Comparison of ENCODE assay signal across 11 mouse cellular contexts in genomic region chr9:108990462-108990820, GRCm38 (mm10). TPM values are rescaled to one million over a fixed set of nuclear protein-coding genes. Genes with fewer than 3 reads are reported as not detected.
DNase-seq lines count a peak whose midpoint lies in the region; ATAC-seq and TF ChIP-seq lines count a peak whose summit lies in the region.
"Had no signal": no experiment of that assay in that cellular context is flagged by ENCODE, and none has a peak within 500 bp of the region (broad histone marks: within the 10 kb centered on the region; RNA-seq: fewer than 3 reads in every experiment).

No protein-coding gene starts in this region.

- no peaks in the 10 kb centered on the region for H3K27me3 ChIP-seq in kidney, embryonic 14.5 days (ENCODE audit: control insufficient read depth, insufficient read depth, low read length)
- H3K27me3 ChIP-seq in CH12.LX (replicated peaks): no peaks in the 10 kb centered on the region
- H3K27me3 ChIP-seq in intestine, embryonic 15.5 days (replicated peaks): no peaks in the 10 kb centered on the region

- peaks cover 25% of the 10 kb centered on the region for H3K4me1 ChIP-seq in kidney, embryonic 14.5 days (ENCODE audit: control insufficient read depth, insufficient read depth, low read length)
- H3K4me1 ChIP-seq in CH12.LX (ENCODE audit: control insufficient read depth in 1 of 2, insufficient read depth in 2 of 2): peaks cover 16 to 52% of the 10 kb centered on the region in 2 experiments
- H3K4me1 ChIP-seq in intestine, embryonic 15.5 days (replicated peaks): peaks cover 45% of the 10 kb centered on the region

- no peaks in the 10 kb centered on the region for H3K36me3 ChIP-seq in kidney, embryonic 14.5 days (ENCODE audit: control insufficient read depth, insufficient read depth, low read length)
- H3K36me3 ChIP-seq in CH12.LX (replicated peaks in 1 of 2; ENCODE audit: control insufficient read depth in 1 of 2, insufficient read depth in 1 of 2, low read length in 1 of 2): no peaks in the 10 kb centered on the region
- no peaks in the 10 kb centered on the region for H3K36me3 ChIP-seq in intestine, embryonic 15.5 days

- no peak overlapping the region for H3K4me3 ChIP-seq in kidney, embryonic 14.5 days (ENCODE audit: low read length)
- no peak overlapping the region for H3K4me3 ChIP-seq in CH12.LX (replicated peaks in 1 of 3; ENCODE audit: low read depth in 2 of 3, low read length in 2 of 3, poor library complexity in 1 of 3)
- H3K4me3 ChIP-seq in intestine, embryonic 15.5 days (replicated peaks): no peak overlapping the region

- peak; percentile 52 for DNase-seq in cerebellum, adult 9-10 months
- DNase-seq in cerebellum, postnatal 36 days: no peak
- no peak for DNase-seq in kidney, postnatal 14 days
- DNase-seq in CH12.LX (ENCODE audit: extremely low read depth): no peak
- DNase-seq in urinary bladder, postnatal 25 days (ENCODE audit: low spot score): no peak
- DNase-seq: B cell, adult 2 months had no signal

- no peak overlapping the region for H3K4me2 ChIP-seq in kidney, embryonic 14.5 days (replicated peaks; ENCODE audit: low read depth, low read length)
- H3K4me2 ChIP-seq in CH12.LX (ENCODE audit: insufficient read depth, low read depth, poor library complexity, severe bottlenecking): 0 out of 2 replicates have a peak overlapping the region, but pooled peaks have one; percentile 99
- H3K4me2 ChIP-seq in intestine, embryonic 15.5 days (replicated peaks): no peak overlapping the region; the same call in 1 of the 2 replicates

- no peak for ATAC-seq in kidney, embryonic 14.5 days (ENCODE audit: low FRiP score, low TSS enrichment)
- no peak for ATAC-seq in intestine, embryonic 15.5 days
- ATAC-seq in erythroblast, adult 5-6 weeks (replicated peaks; ENCODE audit: low FRiP score, poor library complexity, severe bottlenecking): no peak

- H3K9me3 ChIP-seq in kidney, embryonic 14.5 days (ENCODE audit: control insufficient read depth, low read length): no peaks in the 10 kb centered on the region
- no peaks in the 10 kb centered on the region for H3K9me3 ChIP-seq in CH12.LX (replicated peaks; ENCODE audit: low read length)
- no peaks in the 10 kb centered on the region for H3K9me3 ChIP-seq in intestine, embryonic 15.5 days

- peak overlapping the region; percentile 90; the same call in 1 of the 2 replicates for H3K27ac ChIP-seq in kidney, embryonic 14.5 days (ENCODE audit: low read depth, low read length)
- H3K27ac ChIP-seq in CH12.LX (ENCODE audit: insufficient read depth, low read depth): no peak overlapping the region
- H3K27ac ChIP-seq in intestine, embryonic 15.5 days: peak overlapping the region; percentile 54

- TF ChIP-seq CTCF in CH12.LX (conservative IDR thresholded peaks at IDR 0.05 in 1 of 2, IDR thresholded peaks at IDR 0.05 in 1 of 2; ENCODE audit: low read depth in 2 of 2, low read length in 2 of 2): no peak

- in situ Hi-C loops in CH12.LX (cut with MboI; ENCODE audit: low pct_ligation_motif_present, low pct_unique_long_range_greater_than_20kb, low sequenced_read_pairs): no loop called here

- dilution Hi-C loops in CH12.LX (cut with MboI; ENCODE audit: extremely low pct_ligation_motif_present, extremely low pct_unique_long_range_greater_than_20kb, low sequenced_read_pairs): no loop called here

- TF ChIP-seq POLR2A in CH12.LX (IDR thresholded peaks at IDR 0.05; ENCODE audit: low read depth, low read length): no peak

- TF ChIP-seq RAD21 in CH12.LX (IDR thresholded peaks at IDR 0.05; ENCODE audit: low read depth, low read length): no peak

- H3K79me2 ChIP-seq in CH12.LX (replicated peaks; ENCODE audit: control insufficient read depth, extremely low read depth, insufficient read depth, poor library complexity, severe bottlenecking): no peaks in the 10 kb centered on the region

- 55% methylated on average over 7 of the region's 7 CpGs for WGBS in kidney, embryonic 14.5 days
- WGBS in intestine, embryonic 15.5 days: 79% methylated on average over 7 of the region's 7 CpGs

- no peak overlapping the region for H3K9ac ChIP-seq in kidney, embryonic 14.5 days (ENCODE audit: low read depth, low read length)
- peak overlapping the region; percentile 27; the same call in 1 of the 2 replicates for H3K9ac ChIP-seq in CH12.LX (ENCODE audit: insufficient read depth, low read depth)
- no peak overlapping the region for H3K9ac ChIP-seq in intestine, embryonic 15.5 days

- TF ChIP-seq EP300 in CH12.LX (IDR thresholded peaks at IDR 0.05; ENCODE audit: low read length): no peak

TF ChIP-seq in CH12.LX, 34 proteins besides CTCF, POLR2A, EP300 and RAD21:
- no peak for TF ChIP-seq KAT2A (IDR thresholded peaks at IDR 0.05; ENCODE audit: insufficient replicate concordance, low read length)
- no peak for TF ChIP-seq IRF4 (IDR thresholded peaks at IDR 0.05; ENCODE audit: low read depth, low read length)
- TF ChIP-seq JUN (IDR thresholded peaks at IDR 0.05; ENCODE audit: insufficient read depth, low read depth, low read length): no peak
- no peak for TF ChIP-seq SMC3 (IDR thresholded peaks at IDR 0.05; ENCODE audit: low read depth, low read length)
- no peak for TF ChIP-seq SIN3A (IDR thresholded peaks at IDR 0.05; ENCODE audit: low read length)
- TF ChIP-seq ZC3H11A (IDR thresholded peaks at IDR 0.05; ENCODE audit: low read depth, low read length): no peak
- TF ChIP-seq MAFK (IDR thresholded peaks at IDR 0.05; ENCODE audit: insufficient replicate concordance, low read length): no peak
- no peak for TF ChIP-seq PAX5 (IDR thresholded peaks at IDR 0.05; ENCODE audit: low read length)
- no peak for TF ChIP-seq USF2 (conservative IDR thresholded peaks at IDR 0.05; ENCODE audit: low read depth, low read length)
- TF ChIP-seq ELF1 (IDR thresholded peaks at IDR 0.05; ENCODE audit: low read depth, low read length): no peak

RNA-seq across cellular contexts. Expression of gene Pfkfb4, which starts 1.1 kb away (rescaled TPM):
- polyA plus RNA-seq in kidney, embryonic 14.5 days (2014; fragmentation: Nextera tagmentation; extraction: Ambion mirVana): 6.4 and 10.1 TPM in 2 replicates
- total RNA-seq in CH12.LX (2012; rRNA removed): 4.5 and 5.1 TPM in 2 replicates
- 5.9 and 6.5 TPM in 2 replicates for total RNA-seq in CH12.LX (2014; rRNA removed)
- polyA plus RNA-seq in CH12.LX (2012; ENCODE audit: insufficient read length, low read depth): 6.0 and 6.7 TPM in 2 replicates
- 11.5 and 17.0 TPM in 2 replicates for polyA plus RNA-seq in intestine, embryonic 15.5 days (2015; fragmentation: Nextera tagmentation; extraction: Ambion mirVana)
- 3.1 and 13.3 TPM in 2 replicates for total RNA-seq in erythroblast, adult 5-6 weeks (2015; ENCODE audit: low replicate concordance)
- 7.9 and 12.3 TPM in 2 replicates for total RNA-seq in erythroblast, adult 5-6 weeks (2017; ENCODE audit: low replicate concordance)

RNA-seq across cellular contexts. Expression of gene Ucn2, which starts 4.6 kb away (rescaled TPM):
- 0.24 TPM in 1 of 2 replicates, not detected in the other for polyA plus RNA-seq in kidney, embryonic 14.5 days (2014; fragmentation: Nextera tagmentation; extraction: Ambion mirVana)
- total RNA-seq in CH12.LX (2012; rRNA removed) (not detected in 2 replicates), CH12.LX (2014; rRNA removed) (not detected in 2 replicates)
- polyA plus RNA-seq in CH12.LX (2012; ENCODE audit: insufficient read length, low read depth): 0.40 and 0.49 TPM in 2 replicates
- polyA plus RNA-seq in intestine, embryonic 15.5 days (2015; fragmentation: Nextera tagmentation; extraction: Ambion mirVana): not detected in 2 replicates
- total RNA-seq in erythroblast, adult 5-6 weeks (2015; ENCODE audit: low replicate concordance): not detected in 2 replicates
- total RNA-seq in erythroblast, adult 5-6 weeks (2017; ENCODE audit: low replicate concordance): not detected in 2 replicates
- total RNA-seq: granulocyte monocyte progenitor cell, adult 5-6 weeks; layer of hippocampus, postnatal 25 days had no signal

RNA-seq across cellular contexts. Expression of gene Col7a1, which starts 37.1 kb away (rescaled TPM):
- 3.5 and 5.4 TPM in 2 replicates for polyA plus RNA-seq in kidney, embryonic 14.5 days (2014; fragmentation: Nextera tagmentation; extraction: Ambion mirVana)
- total RNA-seq in CH12.LX (2012; rRNA removed) (0.98 and 1.1 TPM in 2 replicates), CH12.LX (2014; rRNA removed) (0.31 and 0.86 TPM in 2 replicates)
- 2.0 and 3.0 TPM in 2 replicates for polyA plus RNA-seq in CH12.LX (2012; ENCODE audit: insufficient read length, low read depth)
- polyA plus RNA-seq in intestine, embryonic 15.5 days (2015; fragmentation: Nextera tagmentation; extraction: Ambion mirVana): 0.85 and 2.4 TPM in 2 replicates
- total RNA-seq in erythroblast, adult 5-6 weeks (2015; ENCODE audit: low replicate concordance): under 0.01 TPM in 1 of 2 replicates, not detected in the other
- 0.17 and 1.4 TPM in 2 replicates for total RNA-seq in erythroblast, adult 5-6 weeks (2017; ENCODE audit: low replicate concordance)

RNA-seq across cellular contexts. Expression of gene Shisa5, which starts 47.9 kb away (rescaled TPM):
- 58.0 and 65.7 TPM in 2 replicates for polyA plus RNA-seq in kidney, embryonic 14.5 days (2014; fragmentation: Nextera tagmentation; extraction: Ambion mirVana)
- 134 and 153 TPM in 2 replicates for total RNA-seq in CH12.LX (2012; rRNA removed)
- 156 and 170 TPM in 2 replicates for total RNA-seq in CH12.LX (2014; rRNA removed)
- 121 and 166 TPM in 2 replicates for polyA plus RNA-seq in CH12.LX (2012; ENCODE audit: insufficient read length, low read depth)
- polyA plus RNA-seq in intestine, embryonic 15.5 days (2015; fragmentation: Nextera tagmentation; extraction: Ambion mirVana): 112 and 121 TPM in 2 replicates
- 14.6 and 20.3 TPM in 2 replicates for total RNA-seq in erythroblast, adult 5-6 weeks (2015; ENCODE audit: low replicate concordance)
- total RNA-seq in erythroblast, adult 5-6 weeks (2017; ENCODE audit: low replicate concordance): 13.9 and 51.4 TPM in 2 replicates

RNA-seq across cellular contexts. Expression of gene Uqcrc1, which starts 54.0 kb away (rescaled TPM):
- polyA plus RNA-seq in kidney, embryonic 14.5 days (2014; fragmentation: Nextera tagmentation; extraction: Ambion mirVana): 482 and 520 TPM in 2 replicates
- 327 and 351 TPM in 2 replicates for total RNA-seq in CH12.LX (2012; rRNA removed)
- 301 and 326 TPM in 2 replicates for total RNA-seq in CH12.LX (2014; rRNA removed)
- polyA plus RNA-seq in CH12.LX (2012; ENCODE audit: insufficient read length, low read depth): 293 and 301 TPM in 2 replicates
- 568 and 640 TPM in 2 replicates for polyA plus RNA-seq in intestine, embryonic 15.5 days (2015; fragmentation: Nextera tagmentation; extraction: Ambion mirVana)
- 24.2 and 31.5 TPM in 2 replicates for total RNA-seq in erythroblast, adult 5-6 weeks (2015; ENCODE audit: low replicate concordance)
- total RNA-seq in erythroblast, adult 5-6 weeks (2017; ENCODE audit: low replicate concordance): 55.1 and 79.9 TPM in 2 replicates
